Mouse (Mus musculus) cerebellum, adult 8-10 months (tissue): ENCODE measurements around the gene Ptpn21.
A peak's percentile ranks its signal among the peaks of the same experiment; 100 is the strongest.

Source experiments
- DNase-seq: peaks from one replicate; pipeline ENCODE4 v3.0.0; 2022

Gene Ptpn21

DNA sequence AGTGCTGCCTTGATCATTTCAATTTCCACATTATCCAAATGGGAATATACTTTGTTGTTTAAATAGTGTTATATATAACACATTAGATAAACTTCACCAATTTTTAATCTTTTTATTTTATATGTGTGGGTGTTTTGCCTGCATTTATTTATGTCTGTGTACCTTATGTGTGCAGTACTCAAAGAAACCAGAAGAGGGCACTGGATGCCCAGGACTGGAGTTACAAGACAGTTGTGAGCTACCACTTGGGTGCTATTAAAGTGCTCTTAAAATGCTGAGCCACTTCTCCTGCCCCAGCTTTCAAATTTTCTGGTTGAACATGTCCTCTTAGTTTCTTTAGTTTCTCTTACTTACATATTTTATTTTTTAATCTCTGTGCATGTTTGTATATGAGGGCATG, 92.4 kb downstream of the Ptpn21 start:
- DNase-seq: no peak

DNA sequence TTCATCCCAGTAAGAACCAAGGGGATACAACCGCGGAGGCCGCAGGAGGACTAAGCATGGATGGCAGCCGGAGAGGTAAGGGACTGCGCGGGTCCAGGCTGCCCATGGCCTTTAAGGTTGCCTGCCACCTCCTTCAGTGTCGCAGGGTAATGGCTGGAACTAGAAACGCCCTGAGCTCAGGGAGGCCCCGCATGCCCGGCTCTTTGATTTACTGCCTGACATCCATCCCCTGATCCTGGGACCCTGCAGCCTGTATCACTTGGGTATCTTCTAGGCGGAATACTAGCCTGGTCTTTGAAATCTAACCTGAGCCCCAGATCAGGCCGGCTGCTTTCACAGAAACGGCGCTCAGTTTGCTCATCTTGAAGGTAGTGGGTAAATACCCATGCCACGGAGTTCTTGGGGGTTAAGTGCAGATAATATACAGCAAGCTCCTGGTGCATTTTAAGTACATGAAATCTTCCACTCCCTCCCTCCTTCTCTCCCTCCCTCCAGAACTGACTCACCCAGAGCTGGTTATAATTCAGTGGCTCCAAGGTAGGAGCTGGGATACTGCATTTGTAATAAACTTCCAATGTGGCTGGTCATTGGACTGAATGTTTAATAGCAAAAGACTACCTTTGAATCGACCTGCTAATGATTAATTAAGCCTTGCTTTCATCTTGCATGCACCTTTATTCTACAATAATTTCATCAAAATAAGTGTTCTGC, 108.8 kb downstream of the Ptpn21 start:
- no peak for DNase-seq

DNA sequence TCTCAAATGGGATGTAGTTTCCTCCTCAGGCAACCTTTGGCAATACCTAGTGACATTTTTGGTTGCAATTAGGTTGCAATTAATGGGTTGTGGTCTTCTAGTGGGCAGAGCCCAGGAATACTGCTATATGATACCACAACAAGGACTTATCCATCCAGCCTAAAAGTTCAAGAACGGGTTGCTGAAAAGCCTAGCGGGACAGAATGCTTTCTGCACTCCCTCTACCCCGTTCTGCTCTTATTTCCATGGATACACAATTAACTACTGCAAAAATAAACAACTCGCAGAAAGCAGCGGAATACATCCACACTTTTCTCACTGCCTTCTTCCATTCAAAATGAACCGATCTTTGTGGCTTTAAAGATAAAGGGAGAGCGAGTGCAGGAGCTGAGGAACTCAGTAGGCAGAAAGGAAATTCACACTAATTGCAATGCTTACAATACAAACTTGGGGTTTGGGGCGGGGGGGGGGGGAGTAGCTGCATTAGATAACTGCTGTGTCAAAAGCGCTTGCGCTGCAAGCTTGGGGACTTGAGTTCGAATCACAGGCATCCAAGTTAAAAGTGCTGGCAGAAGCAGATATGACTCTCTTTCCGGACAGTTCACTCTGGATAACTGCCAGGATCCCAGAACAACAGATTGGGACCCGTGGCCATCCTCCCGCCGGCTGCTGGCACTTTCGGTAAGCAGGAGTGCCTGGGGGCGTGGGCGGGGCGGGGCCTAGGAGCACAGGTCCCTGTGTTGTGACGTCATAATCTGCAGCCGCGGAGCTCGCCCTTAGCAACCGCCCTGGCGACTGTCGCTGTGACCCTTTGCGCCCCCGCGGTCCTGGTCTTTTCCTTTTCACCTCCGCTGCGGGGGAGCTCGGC, 109.6 kb downstream of the Ptpn21 start, which contains the start of gene Spata7:
Gene Spata7 (plus strand): TSS at position 766 of the 868 bp plus-strand sequence.
- DNase-seq: peak; percentile 83
